Mouse (Mus musculus): ENCODE results near the gene Camk2n1.

The Camk2n1 gene

DNA sequence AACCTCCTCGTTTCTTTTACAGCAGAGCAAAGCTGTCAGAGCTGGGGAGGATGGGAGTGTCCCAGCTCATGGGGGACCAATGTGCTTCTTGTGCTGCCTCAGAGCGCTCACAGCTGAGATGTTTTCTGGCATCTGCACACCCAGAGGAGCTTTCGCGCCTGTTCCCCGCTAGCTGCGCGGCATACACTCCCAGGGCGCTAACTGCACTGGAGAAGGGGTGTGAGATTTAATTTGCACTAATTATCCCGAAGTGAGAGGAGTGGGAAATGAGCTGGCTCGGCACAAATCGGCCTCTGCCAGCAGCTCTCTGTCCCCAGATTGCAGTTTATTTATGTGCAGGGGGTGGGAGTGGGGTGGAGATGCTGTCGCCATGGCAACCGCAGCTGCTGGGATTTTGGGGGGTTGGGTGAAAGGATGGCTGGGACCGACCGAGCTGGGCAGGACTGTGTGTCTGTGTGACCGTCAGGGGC lies 50.6 kb downstream of the Camk2n1 start:
- in situ Hi-C loops (cut with MboI; ENCODE audit: unreplicated experiment in 2 of 2), result no loop called here

DNA sequence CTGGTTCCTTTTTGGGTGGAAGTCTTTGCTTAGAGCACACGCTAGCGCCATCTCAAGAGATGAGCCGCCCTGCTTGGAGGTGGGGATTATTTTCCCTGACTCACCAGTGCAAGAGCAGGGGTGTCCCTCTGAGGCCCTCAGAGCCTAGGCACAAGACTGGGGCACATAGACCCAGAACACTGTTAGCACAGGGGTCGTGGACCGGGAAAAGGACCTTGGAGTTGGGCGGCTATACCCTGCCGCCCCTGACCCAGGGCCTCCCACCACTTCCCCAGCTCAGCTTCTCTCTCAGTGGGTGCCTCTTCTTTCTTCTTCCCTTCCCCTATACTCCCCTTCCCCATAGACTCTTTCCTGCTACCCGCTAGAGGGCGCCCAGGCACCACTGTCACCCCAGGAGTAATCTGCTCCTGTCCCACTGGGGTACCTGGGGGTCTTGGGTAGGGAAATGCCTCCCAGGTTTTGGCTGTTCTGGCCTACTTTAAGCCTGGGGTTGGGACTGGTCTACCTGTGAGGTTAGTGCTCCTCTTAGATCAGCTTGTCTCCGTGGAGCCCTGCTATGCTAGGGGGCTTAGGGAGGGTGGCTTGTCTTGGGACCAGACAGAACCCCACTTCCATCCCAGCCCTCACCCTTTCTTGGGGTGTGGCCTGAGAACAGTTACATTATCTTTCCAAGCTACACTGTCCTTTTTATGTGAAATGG lies 51.2 kb downstream of the Camk2n1 start:
- in situ Hi-C loops (cut with MboI; ENCODE audit: unreplicated experiment in 2 of 2), result no loop called here

DNA sequence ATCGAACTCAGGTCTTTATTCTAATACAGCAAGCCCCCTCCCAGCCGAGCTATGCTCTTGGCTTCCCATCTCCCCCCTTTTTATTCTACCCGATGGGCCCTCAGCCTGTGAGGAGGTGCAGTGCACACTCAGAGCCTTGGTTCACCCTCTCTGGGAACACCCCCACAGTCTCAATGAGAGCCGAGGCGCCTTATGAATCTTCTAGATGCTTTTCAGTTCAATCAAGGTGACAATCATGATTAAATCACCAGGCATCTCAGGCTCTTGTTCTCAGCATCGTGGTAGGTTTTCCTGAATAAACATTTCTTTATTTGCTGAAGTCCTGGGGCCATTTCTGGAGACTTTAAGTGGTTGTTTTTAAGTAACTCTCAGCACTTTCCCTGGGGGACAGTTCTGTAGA lies 53.8 kb downstream of the Camk2n1 start:
- in situ Hi-C loops (cut with MboI; ENCODE audit: unreplicated experiment in 2 of 2), result no loop called here

Data from v-Abl transformed pro-B cells (cell line).